Mouse (Mus musculus) T-cell, adult 2 months (primary cell): ENCODE data around the gene Pttg1ip.

Experiments used
- DNase-seq: peaks from one replicate; pipeline ENCODE4 v3.0.0; 2022; ENCODE audit warnings: low spot score

Pttg1ip gene

DNA sequence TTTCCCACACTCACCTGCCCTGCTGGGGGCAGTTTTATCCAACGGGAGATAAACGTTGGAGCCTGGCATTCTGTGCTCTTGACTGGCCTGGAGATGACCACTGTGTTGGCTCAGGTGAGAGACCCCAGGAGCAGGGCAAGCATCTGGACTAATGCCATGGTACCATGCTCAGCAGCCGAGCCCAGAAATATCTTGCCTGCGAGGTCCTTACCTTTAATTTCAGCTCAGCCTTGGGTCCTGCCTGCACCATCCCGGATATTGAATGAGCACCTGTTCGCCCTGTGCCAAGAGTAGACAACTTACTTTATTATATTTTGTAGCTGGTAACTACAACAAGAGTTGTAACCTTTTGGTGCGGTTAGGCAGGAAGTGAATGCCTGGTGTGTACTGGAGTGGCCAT lies 25.3 kb downstream of the Pttg1ip start:
- peak; percentile 78 for DNase-seq

DNA sequence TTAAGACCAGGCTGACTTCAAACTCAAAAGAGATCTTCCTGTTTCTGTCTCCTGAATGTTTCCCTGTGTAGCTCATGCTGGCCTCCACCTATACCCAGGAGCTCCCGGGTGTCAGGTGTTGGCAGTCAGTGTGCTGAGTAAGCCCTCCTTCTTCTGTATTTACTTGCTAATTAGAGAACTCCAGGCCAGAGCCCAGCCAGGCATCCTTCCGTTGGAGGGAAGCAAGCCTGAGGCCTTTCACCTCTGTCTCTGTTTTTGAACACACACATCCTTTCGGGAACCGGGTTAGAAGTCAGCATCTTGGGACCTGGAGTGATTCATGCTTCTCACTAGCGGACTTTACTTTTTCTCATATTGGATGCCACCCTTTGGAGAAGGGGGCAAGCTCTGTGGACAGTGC lies 25.9 kb downstream of the Pttg1ip start:
- DNase-seq, result no peak

DNA sequence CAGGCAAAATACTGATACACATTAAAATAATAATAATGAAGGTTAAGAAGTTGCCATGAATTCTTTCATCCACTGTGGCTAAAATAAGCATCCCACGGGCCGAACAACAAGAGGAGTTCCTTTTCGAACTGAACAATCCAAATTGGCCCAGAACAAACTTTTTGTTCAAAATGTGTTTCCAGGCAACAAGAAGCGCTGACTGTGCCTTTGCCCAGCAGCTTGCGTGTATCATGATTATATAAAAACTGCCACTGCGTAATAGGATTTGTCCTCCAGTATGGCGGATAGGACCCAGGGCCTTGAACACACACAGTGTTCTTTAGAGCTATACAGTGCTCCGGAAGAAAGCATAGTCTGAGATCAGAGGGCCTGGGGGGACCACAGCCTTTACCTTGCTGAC lies 27.1 kb downstream of the Pttg1ip start:
- DNase-seq, result no peak

DNA sequence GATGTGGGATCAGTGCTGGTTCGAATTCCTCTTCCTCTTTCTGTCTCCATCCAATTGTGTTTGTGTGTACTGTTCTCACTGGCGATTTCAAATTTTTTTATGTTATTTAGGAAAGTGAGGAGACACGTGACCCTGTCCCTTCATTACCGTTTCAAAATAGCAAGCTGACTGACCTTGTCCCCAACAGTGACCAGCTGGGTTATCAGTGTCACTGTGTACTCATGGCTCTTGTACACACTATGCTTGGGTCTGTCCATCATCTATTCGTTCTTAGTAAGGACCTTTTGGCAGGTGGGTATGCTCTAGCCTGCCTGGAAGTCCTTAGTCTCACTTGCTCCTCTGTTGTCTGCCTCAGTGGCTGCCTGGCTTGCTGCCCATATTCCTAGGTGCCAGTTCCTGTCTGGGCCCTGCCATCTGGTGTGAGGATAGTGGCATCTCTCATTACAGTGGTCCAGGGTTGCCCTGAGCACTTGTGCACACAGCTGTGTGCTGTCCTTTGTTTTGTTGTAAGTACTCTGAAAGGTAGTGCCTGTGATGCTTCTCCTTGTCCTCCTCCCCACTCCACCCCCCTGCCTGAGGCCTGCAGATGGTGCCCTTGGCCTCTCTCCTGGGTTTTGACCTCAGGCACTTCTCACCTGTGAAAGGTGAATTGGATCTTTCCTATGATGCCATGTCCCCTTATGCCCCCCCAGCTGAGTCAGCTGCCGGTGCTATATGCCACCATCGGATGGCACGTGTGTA lies 28.9 kb downstream of the Pttg1ip start:
- DNase-seq, result no peak

DNA sequence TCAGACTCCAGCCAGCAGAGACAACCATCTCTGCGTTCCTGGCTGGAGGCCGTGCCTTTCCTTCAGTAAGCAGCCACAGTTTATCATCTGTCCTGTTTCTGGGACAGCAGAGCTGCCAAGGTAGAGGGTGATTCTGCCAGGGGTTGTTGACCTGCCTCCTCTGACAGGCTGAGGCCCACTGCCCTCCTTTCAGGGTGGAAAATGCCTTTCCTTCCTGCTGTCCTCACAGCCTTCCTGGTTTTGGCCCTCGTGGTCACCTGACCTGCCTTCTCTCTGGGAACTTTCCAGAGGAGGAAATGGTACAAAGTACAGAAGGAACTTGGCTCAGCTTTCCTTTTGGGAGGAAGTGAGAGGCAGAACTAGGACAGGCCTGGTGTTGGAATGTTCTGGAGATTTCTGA lies 31.9 kb downstream of the Pttg1ip start:
- no peak for DNase-seq

DNA sequence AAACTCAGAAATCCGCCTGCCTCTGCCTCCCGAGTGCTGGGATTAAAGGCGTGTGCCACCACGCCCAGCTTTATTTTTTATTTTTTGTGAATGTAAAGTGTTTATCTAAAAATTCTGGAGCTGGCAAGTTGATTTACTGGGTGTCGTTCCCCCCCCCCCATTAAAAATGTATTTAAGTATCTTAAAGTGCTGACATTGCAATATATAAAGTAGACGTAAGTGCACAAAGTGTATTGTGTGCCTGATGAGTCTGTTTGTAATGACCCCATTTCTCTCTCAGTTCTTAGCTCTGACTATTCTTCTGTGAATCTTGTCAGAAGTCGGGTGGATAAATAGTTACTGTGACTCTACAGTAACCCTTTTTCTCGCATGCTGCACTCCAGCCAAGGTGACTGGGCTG lies 34.1 kb downstream of the Pttg1ip start:
- DNase-seq, result no peak

DNA sequence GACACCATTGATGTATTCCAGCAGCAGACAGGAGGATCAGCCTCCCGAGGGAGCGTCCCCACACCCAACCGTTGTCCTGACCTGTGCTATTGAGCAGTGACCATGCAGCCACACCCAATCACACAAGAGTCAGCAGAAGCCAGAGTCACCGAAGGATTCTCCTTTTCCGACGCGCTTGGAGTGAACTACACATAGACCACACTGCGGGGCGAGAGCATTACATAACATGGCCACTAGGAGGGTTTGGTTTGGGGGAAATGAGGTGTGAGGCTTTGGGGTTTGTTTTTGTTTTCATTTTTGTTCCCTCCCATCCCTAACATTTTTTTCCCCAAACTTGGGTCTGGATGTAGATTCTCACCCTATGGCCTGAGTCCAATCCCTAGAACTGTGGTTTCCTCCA lies 34.6 kb downstream of the Pttg1ip start:
- DNase-seq, result no peak

DNA sequence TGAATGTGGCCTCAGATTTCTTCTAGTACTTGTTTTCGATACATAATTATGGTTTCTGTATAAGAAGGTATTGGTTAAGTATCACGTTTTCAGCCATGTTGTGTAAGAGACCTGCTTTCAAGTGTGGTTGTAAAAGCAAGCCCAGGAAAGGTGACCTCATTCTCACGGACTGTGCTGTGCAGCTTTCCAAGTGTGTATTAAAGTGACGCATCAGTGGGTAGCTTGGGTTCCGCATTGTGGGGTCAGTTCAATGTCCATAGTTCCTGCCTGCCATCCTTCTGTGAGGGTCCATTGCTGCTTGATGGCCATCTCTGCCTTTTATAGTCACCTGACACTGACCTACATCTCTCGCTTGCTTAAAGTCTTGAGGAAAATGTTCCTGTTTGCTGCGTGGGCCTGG lies 35.4 kb downstream of the Pttg1ip start:
- DNase-seq, result no peak

DNA sequence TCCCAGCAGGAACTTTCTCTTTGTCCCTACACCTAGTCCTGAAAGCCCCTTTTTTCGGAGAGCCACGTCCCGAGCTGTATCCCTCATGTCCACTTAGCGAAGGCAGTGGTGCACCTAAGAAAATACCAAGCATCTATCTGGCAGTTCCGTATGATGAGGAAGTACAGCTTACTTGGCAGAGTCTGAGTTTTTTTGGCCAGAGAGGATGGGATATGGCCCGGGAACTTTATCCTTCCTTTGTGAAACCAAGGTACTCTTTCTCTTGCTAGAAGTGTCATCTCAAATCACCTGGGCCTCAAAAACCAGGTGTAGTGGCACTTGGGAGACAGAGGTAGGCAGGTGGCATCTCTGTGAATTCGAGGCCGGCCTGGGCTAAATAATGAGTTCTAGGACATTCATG lies 40.0 kb downstream of the Pttg1ip start:
- DNase-seq, result no peak

DNA sequence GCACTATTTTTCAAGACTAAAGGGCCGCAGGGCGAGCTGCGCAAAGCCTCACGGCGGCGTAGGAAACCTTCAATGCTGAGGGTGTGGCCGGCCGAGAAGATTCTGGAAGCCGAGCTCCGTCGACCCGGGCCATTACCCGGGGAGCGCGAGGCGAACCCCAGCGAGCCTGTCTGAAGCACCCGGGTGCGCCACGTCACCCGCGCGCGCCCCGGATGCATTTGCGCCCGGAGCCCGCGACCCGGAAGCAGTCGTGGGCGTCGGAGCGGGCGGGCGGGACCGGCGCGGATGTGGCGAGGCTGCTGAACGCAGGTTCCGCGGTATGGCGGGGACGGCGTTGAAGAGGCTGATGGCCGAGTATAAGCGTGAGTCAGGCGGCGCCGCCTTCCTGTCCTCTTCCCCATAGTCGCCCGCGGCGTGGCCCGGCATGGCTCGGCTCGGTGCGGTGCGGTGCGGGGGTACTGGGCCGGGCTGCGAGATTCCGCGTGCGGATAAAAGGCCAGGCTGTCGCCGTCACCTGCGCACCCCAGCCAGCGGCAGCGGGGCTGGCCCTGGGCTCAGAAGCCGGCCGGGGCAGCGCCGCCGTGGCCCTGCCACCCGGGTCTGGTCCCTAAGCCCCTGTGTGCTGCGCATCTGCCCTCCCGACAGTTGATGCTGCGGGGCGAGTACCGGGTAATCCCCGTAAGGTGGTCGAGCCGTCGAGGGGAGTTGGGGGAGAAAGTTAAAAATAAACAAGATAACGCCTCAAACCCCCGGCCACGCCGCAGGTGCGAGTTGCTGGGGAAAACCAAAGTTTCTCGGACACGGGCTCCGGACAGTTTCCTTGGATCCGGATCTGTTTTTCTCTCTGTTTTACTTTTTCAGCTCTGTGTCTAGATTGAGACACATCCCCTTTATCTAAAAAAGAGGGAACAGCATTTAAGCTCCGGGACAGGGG lies 40.8 kb downstream of the Pttg1ip start, which contains the start of gene Ube2g2:
Gene Ube2g2, plus strand, starts transcription at position 221 of the 934 bp plus-strand sequence.
- DNase-seq, result peak; percentile 95

DNA sequence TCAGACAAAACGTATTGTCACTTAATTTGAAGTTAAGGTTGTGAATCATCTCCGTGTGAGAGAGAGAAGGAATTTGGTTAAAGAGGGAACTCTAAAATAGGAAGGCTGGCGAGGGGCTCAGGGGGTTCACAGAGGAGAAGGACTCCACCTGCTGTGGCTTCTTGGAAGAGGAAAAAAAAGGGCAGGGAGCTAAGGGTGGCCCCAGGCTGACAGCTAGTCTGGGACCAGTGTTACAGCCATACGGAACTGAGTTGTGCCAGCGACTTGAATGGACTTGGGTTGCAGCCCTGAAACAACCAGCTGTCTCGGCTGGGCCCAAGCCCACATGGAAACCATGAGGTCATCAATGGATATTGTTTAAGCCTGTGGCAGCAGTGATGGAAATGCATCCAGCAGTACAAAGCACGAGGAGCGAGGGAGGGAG lies 41.6 kb downstream of the Pttg1ip start:
- DNase-seq, result no peak

DNA sequence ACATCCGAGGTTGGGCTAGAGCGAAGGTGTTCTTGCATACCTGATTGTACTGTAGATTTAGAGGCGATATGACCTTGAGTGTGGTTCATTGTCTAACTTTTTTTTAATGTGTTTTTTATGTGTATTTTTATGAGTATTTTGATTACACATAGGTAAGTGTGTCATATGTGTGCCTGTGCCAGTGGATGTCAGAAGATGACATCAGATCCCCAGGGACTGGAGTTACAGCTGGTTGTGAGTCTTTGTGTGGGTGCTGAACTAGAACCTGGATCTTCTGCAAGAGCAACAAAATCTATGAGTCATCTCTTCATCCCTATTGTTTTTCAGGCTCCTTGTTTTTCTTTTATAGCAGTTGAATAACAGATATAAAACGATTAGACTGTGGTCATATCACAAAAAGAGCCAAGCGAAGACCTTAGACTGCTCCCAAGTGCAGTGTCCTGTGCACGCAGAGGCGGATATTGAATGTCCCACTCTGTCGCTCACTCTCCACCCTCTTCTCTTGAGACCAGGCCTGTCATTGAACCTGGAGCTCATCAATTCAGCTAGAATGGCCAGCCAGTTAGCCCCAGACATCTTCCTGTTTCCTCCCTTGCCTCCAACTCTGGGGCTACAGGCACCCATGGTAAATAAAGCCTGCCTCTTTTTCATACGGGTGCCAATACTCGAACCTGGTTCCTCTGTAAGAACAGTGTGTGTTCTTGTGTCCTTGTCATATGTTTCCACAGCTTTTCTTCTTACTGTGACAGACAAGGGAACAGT lies 42.3 kb downstream of the Pttg1ip start:
- no peak for DNase-seq

DNA sequence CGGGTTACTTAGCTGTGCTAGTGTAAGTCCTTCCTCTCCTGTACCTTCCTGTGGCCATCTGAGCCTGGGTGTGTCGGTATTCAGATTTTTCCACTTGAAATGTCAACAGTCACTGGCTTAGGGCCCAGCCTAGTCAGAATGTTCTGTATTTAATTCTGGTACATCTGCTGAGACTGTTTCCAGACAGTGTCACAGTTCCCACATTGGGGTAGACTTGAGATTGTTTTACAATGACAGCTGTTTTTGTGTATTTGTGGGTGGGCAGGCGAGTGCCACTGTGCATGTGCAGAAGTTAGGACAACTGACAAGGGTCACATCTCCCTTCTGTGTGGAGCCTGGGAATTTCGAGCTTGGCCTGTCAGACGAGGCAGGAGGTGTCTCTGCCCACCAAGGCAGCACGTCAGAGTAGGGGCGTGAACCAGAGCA lies 43.1 kb downstream of the Pttg1ip start:
- DNase-seq, result no peak

DNA sequence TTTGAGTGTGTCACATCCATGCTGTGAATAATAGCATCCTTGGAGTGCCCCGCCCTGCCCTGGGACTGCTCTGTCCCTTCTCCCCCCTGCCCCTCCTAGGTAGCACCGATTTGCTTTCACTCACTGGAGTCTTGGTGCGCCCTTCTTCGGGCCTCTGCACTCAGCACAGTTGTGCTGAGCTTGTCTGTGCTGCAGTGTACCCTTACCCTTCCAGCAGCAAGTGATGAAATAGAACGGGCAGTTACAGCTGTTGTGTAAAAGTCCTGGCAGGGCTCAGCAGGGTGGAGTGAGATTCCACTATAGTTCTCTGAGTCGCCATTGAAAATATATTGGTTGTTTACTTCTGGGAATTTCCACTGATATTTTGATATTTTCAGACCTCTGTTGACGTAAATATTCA lies 44.5 kb downstream of the Pttg1ip start:
- DNase-seq, result no peak

DNA sequence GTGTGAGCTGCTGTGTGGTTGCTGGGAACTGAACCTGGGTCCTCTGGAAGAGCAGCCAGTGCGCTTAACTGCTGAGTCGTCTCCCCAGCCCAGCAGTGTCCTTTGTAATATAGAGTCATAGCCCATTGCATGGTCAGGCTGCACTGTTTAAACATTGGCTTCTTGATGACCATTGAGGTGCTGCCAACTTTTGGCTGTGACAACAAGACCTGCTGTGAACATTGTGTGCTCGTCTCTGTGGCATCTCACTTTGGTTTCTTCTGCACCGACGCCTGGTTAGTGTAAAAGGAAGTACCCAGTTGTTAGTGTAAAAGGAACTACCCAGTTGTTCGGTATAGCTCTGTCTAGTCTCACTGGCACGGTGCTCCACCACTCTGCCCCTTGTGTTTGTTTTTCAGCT lies 45.1 kb downstream of the Pttg1ip start:
- DNase-seq, result no peak

DNA sequence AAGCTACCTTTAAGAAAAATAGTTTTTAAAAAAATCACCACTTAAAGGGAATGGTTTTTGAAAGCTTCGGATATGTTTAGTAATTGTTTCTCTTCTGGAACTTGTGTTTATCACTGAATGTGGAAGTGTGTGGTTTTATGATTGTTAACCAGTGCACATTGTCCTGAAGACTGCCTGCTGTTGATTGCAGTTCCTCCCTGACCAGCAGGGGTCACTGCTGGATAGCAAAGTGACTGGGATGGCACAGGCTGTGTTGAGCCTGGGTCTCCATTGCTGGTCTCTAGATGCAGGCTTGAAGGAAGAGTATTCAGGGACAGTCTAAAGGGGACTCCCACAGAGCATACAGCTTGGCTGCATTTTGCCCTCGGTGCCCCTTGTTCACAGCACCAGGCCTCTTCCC lies 46.0 kb downstream of the Pttg1ip start:
- DNase-seq, result peak; percentile 73

DNA sequence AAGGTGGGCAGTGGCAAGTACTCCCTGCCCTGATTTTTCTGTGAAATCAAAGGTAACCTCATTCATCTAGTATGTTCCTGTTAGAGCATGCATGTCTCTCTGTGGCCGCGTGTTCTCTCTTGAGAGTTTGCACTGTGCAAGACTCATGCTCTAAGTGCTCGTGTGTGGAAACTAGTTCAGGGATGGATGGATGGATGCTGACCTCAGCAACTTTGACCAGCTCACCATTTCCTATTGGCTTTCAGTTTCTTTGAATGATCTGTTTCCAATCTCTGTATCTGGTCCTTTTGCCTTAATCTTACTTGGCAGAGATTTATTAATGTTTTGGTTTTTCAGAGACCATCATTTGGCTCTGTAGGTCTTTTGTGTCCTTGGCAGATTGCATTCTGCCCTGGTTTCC lies 47.6 kb downstream of the Pttg1ip start:
- no peak for DNase-seq

DNA sequence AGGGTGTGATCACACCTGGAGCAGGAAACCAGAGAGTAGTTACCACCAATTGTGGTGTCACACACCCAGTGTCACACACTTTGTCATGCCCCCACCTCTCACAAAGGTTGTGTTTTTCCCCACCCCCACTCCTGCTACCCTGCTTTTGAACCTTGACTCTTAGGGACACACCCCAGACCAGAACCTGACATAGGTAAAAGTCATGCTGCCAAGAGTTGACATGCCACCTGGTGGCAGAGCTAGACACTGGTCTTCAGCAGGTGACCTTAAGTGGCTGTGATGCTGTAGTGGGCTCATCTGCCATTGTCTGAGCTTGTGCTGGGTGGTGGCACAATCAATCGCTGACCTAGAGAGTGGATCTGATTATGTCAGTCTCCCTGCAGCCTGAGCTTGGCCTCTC lies 48.5 kb downstream of the Pttg1ip start:
- DNase-seq, result peak; percentile 20

DNA sequence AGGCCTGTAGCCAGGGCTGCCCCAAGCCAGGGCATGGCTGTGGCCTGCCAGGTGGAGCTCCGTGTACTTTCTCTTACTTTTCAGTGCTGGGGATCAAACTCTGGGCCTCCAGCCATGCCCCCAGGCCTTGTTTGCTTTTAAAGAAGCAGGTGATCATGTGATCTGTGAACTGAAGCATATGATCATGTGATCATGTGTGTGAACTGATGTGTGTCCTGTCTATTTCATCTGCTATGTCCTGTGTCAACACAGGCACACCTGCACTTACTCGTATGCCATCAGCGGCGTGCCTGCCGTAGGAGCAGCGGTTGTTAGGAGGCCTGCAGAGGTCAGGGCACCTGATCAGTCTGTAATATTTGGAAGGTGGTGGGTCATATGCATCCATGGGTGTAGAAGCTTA lies 52.5 kb downstream of the Pttg1ip start:
- DNase-seq, result no peak

DNA sequence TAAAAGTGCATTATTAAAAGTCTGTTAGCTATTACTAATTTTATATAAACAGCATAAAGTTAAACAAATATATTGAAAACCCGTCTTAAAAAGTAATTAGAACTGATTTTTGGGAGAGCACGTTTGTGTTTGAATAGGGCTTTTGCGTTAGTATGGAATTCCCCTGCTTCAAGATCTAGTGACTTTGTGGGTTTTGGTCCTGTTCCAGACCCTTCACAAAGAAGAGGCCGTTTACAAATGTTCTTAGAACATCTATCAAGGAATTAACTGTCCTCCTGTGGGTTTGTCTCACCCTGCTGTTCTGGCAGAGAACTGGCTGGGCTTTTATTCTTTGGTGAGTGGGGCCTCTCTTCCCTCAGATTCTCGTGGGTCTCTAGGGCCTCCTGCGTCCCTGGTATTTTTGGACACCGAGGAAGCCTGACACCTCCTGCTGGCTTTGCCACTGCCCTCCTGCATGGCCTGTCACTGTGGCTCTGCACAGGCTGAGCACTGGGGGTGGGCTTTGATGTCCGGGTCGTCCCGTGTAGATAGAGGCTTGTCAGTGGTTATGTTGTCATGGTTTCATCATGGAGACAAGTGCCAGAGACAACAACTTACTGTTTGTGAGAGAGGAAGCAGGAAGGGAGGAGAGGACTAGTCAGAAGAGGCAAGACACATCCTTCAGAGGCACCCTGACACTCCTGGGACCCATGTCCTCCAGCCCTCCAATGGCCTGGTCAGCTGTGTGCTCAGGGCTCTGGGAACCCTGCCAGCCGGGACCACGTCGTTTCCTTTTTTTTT lies 53.1 kb downstream of the Pttg1ip start:
- no peak for DNase-seq

DNA sequence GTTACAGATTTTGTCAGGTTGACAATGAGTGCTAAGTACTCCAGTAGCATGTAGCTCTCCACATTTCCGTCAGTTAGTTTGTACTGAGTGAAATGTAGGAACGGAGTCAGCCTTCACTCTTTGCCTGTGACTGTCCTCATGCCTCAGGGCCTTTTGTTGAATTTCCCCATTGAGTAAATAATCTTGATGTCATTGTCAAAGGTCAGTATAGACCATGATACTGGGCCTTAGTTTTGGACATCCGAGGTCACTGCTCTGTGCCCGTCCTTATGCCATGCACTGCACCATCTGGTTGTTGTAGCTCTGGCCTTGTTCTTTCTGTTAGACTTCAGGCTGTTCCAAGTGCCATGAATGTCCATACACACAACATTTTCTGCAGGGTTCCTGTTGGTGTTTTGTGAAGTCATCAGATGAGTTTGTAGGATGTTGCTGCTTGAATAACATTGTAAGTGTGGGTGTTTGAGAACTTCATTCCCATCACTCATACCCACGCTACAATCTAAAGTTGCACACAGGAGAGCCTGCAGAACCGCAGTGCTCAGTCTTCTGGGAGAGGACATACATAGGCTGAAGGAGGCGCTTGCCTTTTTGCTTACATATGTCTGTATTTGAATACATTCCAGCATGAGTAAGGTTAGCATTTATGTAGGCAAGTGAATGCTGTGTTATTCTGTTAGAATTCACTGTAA lies 54.9 kb downstream of the Pttg1ip start:
- no peak for DNase-seq
